Mouse (Mus musculus): ENCODE measurements at regions not wholly inside any gene's neighbourhood (a gene's known extent, or its start where the extent isn't known, plus 50 kb on each side); places are given as distances from the start of the nearest gene placed in this dataset.
"Not testable (repeated sequence)": the region's sequence is repeated elsewhere in the genome, so short reads cannot be mapped to it uniquely, and the experiment has no call there.

GRCm38 (mm10) chr9:82484341-82484740 lies 345.0 kb upstream of the Irak1bp1 start:
- ATAC-seq (ENCODE audit: low TSS enrichment): no peak

- ATAC-seq (ENCODE audit: low TSS enrichment): no peak
Observed at GRCm38 (mm10) chr9:82493440-82493839, 335.9 kb upstream of the Irak1bp1 start.

- no peak for ATAC-seq (ENCODE audit: low TSS enrichment)
Observed at GRCm38 (mm10) chr9:82510014-82510413, 319.3 kb upstream of the Irak1bp1 start.

GRCm38 (mm10) chr9:82518993-82519392 lies 310.3 kb upstream of the Irak1bp1 start:
- ATAC-seq (ENCODE audit: low TSS enrichment): no peak

- no peak for ATAC-seq (ENCODE audit: low TSS enrichment)
Observed at GRCm38 (mm10) chr9:82527867-82528385, 301.4 kb upstream of the Irak1bp1 start.

GRCm38 (mm10) chr9:82552726-82553125 lies 276.6 kb upstream of the Irak1bp1 start:
- no peak for ATAC-seq (ENCODE audit: low TSS enrichment)

GRCm38 (mm10) chr9:82553213-82553612 lies 276.1 kb upstream of the Irak1bp1 start:
- no peak for ATAC-seq (ENCODE audit: low TSS enrichment)

GRCm38 (mm10) chr9:82562551-82563465 lies 266.5 kb upstream of the Irak1bp1 start:
- ATAC-seq (ENCODE audit: low TSS enrichment): peak; percentile 73; the same call in 1 of the 2 replicates

- no peak for ATAC-seq (ENCODE audit: low TSS enrichment)
Observed at GRCm38 (mm10) chr9:82581373-82582018, 247.8 kb upstream of the Irak1bp1 start.

- ATAC-seq (ENCODE audit: low TSS enrichment): no peak
Observed at GRCm38 (mm10) chr9:82609111-82609510, 220.2 kb upstream of the Irak1bp1 start.

- ATAC-seq (ENCODE audit: low TSS enrichment): no peak
Observed at GRCm38 (mm10) chr9:82609946-82610345, 219.4 kb upstream of the Irak1bp1 start.

GRCm38 (mm10) chr9:82612526-82612925 lies 216.8 kb upstream of the Irak1bp1 start:
- no peak for ATAC-seq (ENCODE audit: low TSS enrichment)

- ATAC-seq (ENCODE audit: low TSS enrichment): no peak
Observed at GRCm38 (mm10) chr9:82632411-82632810, 196.9 kb upstream of the Irak1bp1 start.

GRCm38 (mm10) chr9:82640277-82640676 lies 189.1 kb upstream of the Irak1bp1 start:
- ATAC-seq (ENCODE audit: low TSS enrichment): no peak

- ATAC-seq (ENCODE audit: low TSS enrichment): peak; percentile 82
Observed at GRCm38 (mm10) chr9:82643900-82644299, 185.4 kb upstream of the Irak1bp1 start.

GRCm38 (mm10) chr9:82655511-82655910 lies 173.8 kb upstream of the Irak1bp1 start:
- not testable (repeated sequence) for ATAC-seq (ENCODE audit: low TSS enrichment)

GRCm38 (mm10) chr9:82682196-82682595 lies 147.1 kb upstream of the Irak1bp1 start:
- ATAC-seq (ENCODE audit: low TSS enrichment): no peak

GRCm38 (mm10) chr9:82709411-82709983 lies 119.8 kb upstream of the Irak1bp1 start:
- ATAC-seq (ENCODE audit: low TSS enrichment): no peak

GRCm38 (mm10) chr9:82709991-82710593 lies 119.2 kb upstream of the Irak1bp1 start:
- ATAC-seq (ENCODE audit: low TSS enrichment): 0 out of 2 replicates have a peak, but pooled peaks have one; percentile 47

- ATAC-seq (ENCODE audit: low TSS enrichment): no peak
Observed at GRCm38 (mm10) chr9:82710945-82711516, 118.3 kb upstream of the Irak1bp1 start.
